Mouse (Mus musculus) embryonic fibroblast, embryonic 13.5 days (primary cell): ENCODE results near the gene Nup43.

Experiments used
- CTCF ChIP-seq: IDR thresholded peaks from 2 replicates; pipeline ENCODE4 v1.5.1; 2011; ENCODE audit warnings: mild to moderate bottlenecking, control low read depth, low read length, moderate library complexity, borderline replicate concordance; ENCODE audit not compliant: insufficient read depth
- POLR2A ChIP-seq: IDR thresholded peaks from 2 replicates; pipeline ENCODE4 v1.6.1; 2011; ENCODE audit warnings: low read depth, mild to moderate bottlenecking, control low read depth, low read length, moderate library complexity

DNA sequence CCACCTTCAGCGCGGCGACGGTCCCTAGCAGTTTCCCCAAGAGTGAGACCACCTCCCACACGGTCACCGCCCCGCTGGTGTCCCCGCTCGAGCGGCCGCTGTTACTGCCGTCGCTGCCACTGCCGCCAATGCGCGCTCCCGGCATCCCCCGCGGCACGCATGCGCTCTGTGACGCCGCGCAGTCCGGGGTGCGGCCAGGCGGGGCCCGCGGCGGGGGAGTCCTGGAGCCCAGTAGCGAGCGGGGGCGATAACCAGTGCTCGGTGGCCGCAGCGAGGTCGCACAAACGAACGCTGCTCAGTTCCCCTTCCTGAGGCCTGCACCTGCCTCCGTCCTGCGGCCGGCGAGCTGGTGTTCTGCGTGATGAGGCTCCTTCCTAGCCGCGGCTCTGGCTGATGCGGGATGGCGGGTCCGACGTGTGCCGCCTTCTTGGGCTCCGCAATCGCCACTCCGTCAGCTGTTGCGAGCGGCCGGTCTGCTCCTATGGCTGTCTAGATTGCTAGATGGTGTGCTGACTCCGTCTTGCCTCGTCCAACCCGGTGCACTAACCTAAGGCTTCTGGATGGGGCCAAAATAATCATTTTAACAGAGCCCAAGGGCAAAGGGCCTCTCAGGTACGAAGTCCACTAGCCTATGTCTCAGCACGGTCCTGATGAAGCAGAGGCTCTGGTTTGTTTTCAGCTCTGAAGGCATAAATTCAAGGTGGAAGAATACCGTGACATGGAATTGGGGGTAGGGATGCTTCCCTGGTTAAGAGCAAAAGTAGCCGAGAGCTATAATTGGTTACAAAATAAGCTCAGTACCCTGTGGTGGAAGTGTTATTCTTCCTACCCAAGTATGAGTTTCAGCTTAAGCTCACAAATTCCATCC, 3.9 kb upstream of the Nup43 start:
- no peak for TF ChIP-seq CTCF
- TF ChIP-seq POLR2A, result peak; percentile 89
